Mouse (Mus musculus) brain, embryonic 14.5 days (tissue): Measurements from ENCODE around the gene Lipt1. TPM values are rescaled to one million over a fixed set of nuclear protein-coding genes. Genes with fewer than 3 reads are reported as not detected.

Experiments used
- DNase-seq: peaks from one replicate; pipeline ENCODE4 v3.0.0-alpha.2; 2011; ENCODE audit warnings: low read depth
- CTCF ChIP-seq: fragments of 200-500 bp; IDR thresholded peaks from 2 replicates; pipeline ENCODE4 v1.5.1; 2012; ENCODE audit warnings: inconsistent platforms, mild to moderate bottlenecking, moderate library complexity, borderline replicate concordance; ENCODE audit not compliant: insufficient read depth, insufficient read length; ENCODE audit errors: extremely low read depth
- POLR2A ChIP-seq: fragments of 200-500 bp; IDR thresholded peaks from 2 replicates; pipeline ENCODE4 v1.6.1; 2012; ENCODE audit warnings: mild to moderate bottlenecking, inconsistent platforms, borderline replicate concordance; ENCODE audit not compliant: poor library complexity, insufficient read depth, insufficient read length, severe bottlenecking; ENCODE audit errors: extremely low read depth
- polyA plus RNA-seq: library from polyadenylated mRNA; depleted of rRNA; stranded (reverse); fragments of >200 nt; gene quantifications from 2 replicates; pipeline ENCODE4 v1.2.3, GENCODE M21; 2012; rRNA removed

The Lipt1 gene
- polyA plus RNA-seq: 4.8 and 5.3 TPM in 2 replicates

- peak; percentile 68 for DNase-seq
- TF ChIP-seq CTCF: no peak
- no peak for TF ChIP-seq POLR2A
Measured at GRCm38 (mm10) chr1:37871704-37872103, at the start of gene Lipt1. Gene Lipt1 (plus strand): TSS chr1:37871738.

- peak; percentile 1 for DNase-seq
- TF ChIP-seq POLR2A: no peak
- TF ChIP-seq CTCF: no peak
Measured at GRCm38 (mm10) chr1:37831681-37832080, 39.9 kb upstream of the Lipt1 start.

- no peak for DNase-seq
- TF ChIP-seq CTCF: no peak
- no peak for TF ChIP-seq POLR2A
Measured at GRCm38 (mm10) chr1:37846878-37847277, 24.7 kb upstream of the Lipt1 start.

- peak; percentile 2 for DNase-seq
- TF ChIP-seq POLR2A (no peak), CTCF (no peak)
Measured at GRCm38 (mm10) chr1:37850696-37851095, 20.8 kb upstream of the Lipt1 start.

- peak; percentile 100 for DNase-seq
- TF ChIP-seq CTCF (peak; percentile 30; the same call in 1 of the 2 replicates), POLR2A (peak; percentile 73; the same call in 1 of the 2 replicates)
Measured at GRCm38 (mm10) chr1:37864511-37865400, 6.8 kb upstream of the Lipt1 start.

- TF ChIP-seq POLR2A: no peak
- DNase-seq: no peak
Measured at GRCm38 (mm10) chr1:37865401-37866215, 5.9 kb upstream of the Lipt1 start.

GRCm38 (mm10) chr1:37866286-37866685 lies 5.3 kb upstream of the Lipt1 start, which contains the start of gene Tsga10:
Gene Tsga10 (minus strand): TSS chr1:37866429.
- TF ChIP-seq CTCF (no peak), POLR2A (no peak)
- no peak for DNase-seq

- peak; percentile 17 for DNase-seq
- TF ChIP-seq CTCF (peak; percentile 53; the same call in 1 of the 2 replicates), POLR2A (no peak)
Measured at GRCm38 (mm10) chr1:37867056-37867455, 4.5 kb upstream of the Lipt1 start.

- DNase-seq: no peak
- no peak for TF ChIP-seq CTCF
- TF ChIP-seq POLR2A: no peak
Measured at GRCm38 (mm10) chr1:37867684-37868322, 3.7 kb upstream of the Lipt1 start.

GRCm38 (mm10) chr1:37868640-37869039 lies 2.9 kb upstream of the Lipt1 start:
- no peak for DNase-seq
- TF ChIP-seq POLR2A (no peak), CTCF (no peak)

- no peak for DNase-seq
- no peak for TF ChIP-seq CTCF
- no peak for TF ChIP-seq POLR2A
Measured at GRCm38 (mm10) chr1:37869362-37869761, 2.2 kb upstream of the Lipt1 start.
